Mouse (Mus musculus) stomach, embryonic 14.5 days (tissue): ENCODE data around the gene Hpn. TPM values are rescaled to one million over a fixed set of nuclear protein-coding genes. Genes with fewer than 3 reads are reported as not detected.

Source experiments
- ATAC-seq: fragments of 200-750 bp; cut with Nextera tagmentation; 2 replicates; pipeline ENCODE4 v1.8.0; 2017; ENCODE audit warnings: low read depth, moderate TSS enrichment; ENCODE audit not compliant: insufficient number of reproducible peaks, insufficient read depth, low FRiP score
- H3K27ac ChIP-seq: fragments of 300-500 bp; sonication (generic); 2 replicates; pipeline ENCODE4 v1.5.1; 2014; ENCODE audit warnings: mild to moderate bottlenecking, low read length, moderate library complexity, mixed read lengths
- H3K27me3 ChIP-seq: fragments of 300-500 bp; sonication (generic); 2 replicates; pipeline ENCODE4 v1.6.1; 2014; ENCODE audit warnings: low read length, control low read depth, mixed read lengths; ENCODE audit not compliant: control insufficient read depth, insufficient read depth
- H3K36me3 ChIP-seq: fragments of 300-500 bp; sonication (generic); 2 replicates; pipeline ENCODE4 v1.6.1; 2014; ENCODE audit warnings: mild to moderate bottlenecking, control low read depth, low read length, moderate library complexity, mixed read lengths; ENCODE audit not compliant: control insufficient read depth, insufficient read depth
- H3K4me1 ChIP-seq: fragments of 300-500 bp; sonication (generic); 2 replicates; pipeline ENCODE4 v1.6.1; 2014; ENCODE audit warnings: low read length, control low read depth, mixed read lengths; ENCODE audit not compliant: control insufficient read depth, insufficient read depth
- H3K4me2 ChIP-seq: fragments of 300-500 bp; sonication (generic); replicated peaks from 2 replicates; pipeline ENCODE4 v1.6.1; 2014; ENCODE audit warnings: low read depth, low read length, control low read depth
- H3K4me3 ChIP-seq: fragments of 300-500 bp; sonication (generic); 2 replicates; pipeline ENCODE4 v1.5.1; 2014; ENCODE audit warnings: low read depth, low read length, control low read depth
- H3K9ac ChIP-seq: fragments of 300-500 bp; sonication (generic); replicated peaks from 2 replicates; pipeline ENCODE4 v1.6.1; 2014; ENCODE audit warnings: low read depth, mild to moderate bottlenecking, control low read depth, low read length, moderate library complexity, mixed read lengths
- H3K9me3 ChIP-seq: fragments of 300-500 bp; sonication (generic); 2 replicates; pipeline ENCODE4 v1.6.1; 2016; ENCODE audit warnings: low read depth, low read length, control low read depth; ENCODE audit not compliant: control insufficient read depth
- WGBS: fragments of 180-500 bp; shearing (Covaris S2); extraction: QIAGEN DNeasy Blood & Tissue Kit; methylation state at CpG from one replicate; pipeline ENCODE4 v1.1.7; 2014; 5-methylcytosine and 5-hydroxymethylcytosine counted together
- polyA plus RNA-seq: library from polyadenylated mRNA; unstranded; fragments of >200 nt; fragmentation: Nextera tagmentation; extraction: Ambion mirVana; gene quantifications from 2 replicates; pipeline ENCODE4 v1.2.1, GENCODE M21; 2014

The Hpn gene
- polyA plus RNA-seq, 1 experiment from 2014 or later = 23.0 TPM

GRCm38 (mm10) chr7:31155296-31156033 lies 40.4 kb upstream of the Hpn start, which contains the start of gene Gramd1a:
Gene Gramd1a (minus strand): TSS chr7:31155896.
- no peak for ATAC-seq

DNA sequence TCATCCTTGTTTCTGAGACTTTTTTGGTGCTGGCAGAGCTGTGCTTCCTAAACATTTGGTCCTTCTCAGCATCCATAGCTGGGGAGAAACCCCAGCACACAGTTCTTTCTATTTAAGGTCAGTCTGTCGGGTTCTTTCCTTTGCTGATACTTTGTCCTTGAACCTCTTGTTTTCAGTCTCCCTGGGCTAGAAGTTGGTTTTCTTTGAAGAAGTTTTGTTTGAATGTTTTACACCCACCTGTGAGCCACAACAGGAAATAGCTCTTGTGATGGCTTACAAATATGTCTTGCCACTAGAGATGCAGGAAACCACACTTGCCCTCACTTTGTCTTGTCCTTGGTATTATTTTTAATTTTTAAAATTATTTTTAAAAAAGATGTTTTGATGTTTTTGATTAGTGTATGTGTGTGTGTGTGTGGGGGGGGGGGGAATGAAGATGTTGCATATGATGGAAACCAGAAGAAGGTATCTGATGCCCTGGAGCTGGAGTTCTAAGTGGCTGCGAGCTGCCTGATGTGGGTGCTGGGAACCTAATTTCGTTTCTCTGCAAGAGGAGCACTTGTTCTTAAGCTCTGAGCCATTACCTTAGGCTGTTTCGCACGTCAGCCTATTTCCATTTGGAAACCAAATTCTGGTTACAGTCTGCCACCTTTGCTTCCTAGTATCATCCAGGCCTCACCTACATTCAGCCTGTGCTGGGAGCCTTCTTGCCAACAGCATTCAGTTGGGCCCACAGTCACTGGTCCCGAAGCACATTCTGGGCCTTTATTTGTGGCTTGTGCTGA lies 38.6 kb upstream of the Hpn start:
- no peak overlapping the region for H3K27ac ChIP-seq
- WGBS = 86% methylated on average over 6 of the region's 6 CpGs

More at GRCm38 (mm10) chr7:31155296-31156033, 40.4 kb upstream of the Hpn start, which contains the start of gene Gramd1a:
- H3K4me2 ChIP-seq = no peak within 1 kb of the TSS
- no peaks in the 10 kb centered on the region for H3K9me3 ChIP-seq
- H3K27ac ChIP-seq = peak within 1 kb of the TSS; percentile 16; the same call in 1 of the 2 replicates
- no peaks in the 10 kb centered on the region for H3K27me3 ChIP-seq
- H3K36me3 ChIP-seq = no peaks in the 10 kb centered on the region
- 57% methylated on average over 5 of the region's 5 CpGs for WGBS
- no peak within 1 kb of the TSS for H3K4me3 ChIP-seq
- H3K4me1 ChIP-seq = peaks cover 5% of the 10 kb centered on the region; the same call in 1 of the 2 replicates
- no peak within 1 kb of the TSS for H3K9ac ChIP-seq

GRCm38 (mm10) chr7:31151301-31152241 lies 36.5 kb upstream of the Hpn start:
- WGBS = 15% methylated on average over 23 of the region's 23 CpGs
- Histone ChIP-seq H3K36me3 (no peaks in the 10 kb centered on the region; the same call in 1 of the 2 replicates), H3K4me2 (peak overlapping the region; percentile 80), H3K9me3 (no peaks in the 10 kb centered on the region), H3K27ac (peak overlapping the region; percentile 90), H3K4me3 (peak overlapping the region; percentile 80), H3K9ac (peak overlapping the region; percentile 91), H3K27me3 (no peaks in the 10 kb centered on the region), H3K4me1 (peaks cover 33% of the 10 kb centered on the region)
- peak; percentile 43; the same call in 1 of the 2 replicates for ATAC-seq

More for the DNA sequence above, 38.6 kb upstream of the Hpn start:
- Histone ChIP-seq H3K9ac (no peak overlapping the region), H3K4me2 (no peak overlapping the region), H3K4me1 (peaks cover 16% of the 10 kb centered on the region), H3K27me3 (no peaks in the 10 kb centered on the region), H3K4me3 (no peak overlapping the region), H3K9me3 (no peaks in the 10 kb centered on the region), H3K36me3 (no peaks in the 10 kb centered on the region)
- no peak for ATAC-seq

DNA sequence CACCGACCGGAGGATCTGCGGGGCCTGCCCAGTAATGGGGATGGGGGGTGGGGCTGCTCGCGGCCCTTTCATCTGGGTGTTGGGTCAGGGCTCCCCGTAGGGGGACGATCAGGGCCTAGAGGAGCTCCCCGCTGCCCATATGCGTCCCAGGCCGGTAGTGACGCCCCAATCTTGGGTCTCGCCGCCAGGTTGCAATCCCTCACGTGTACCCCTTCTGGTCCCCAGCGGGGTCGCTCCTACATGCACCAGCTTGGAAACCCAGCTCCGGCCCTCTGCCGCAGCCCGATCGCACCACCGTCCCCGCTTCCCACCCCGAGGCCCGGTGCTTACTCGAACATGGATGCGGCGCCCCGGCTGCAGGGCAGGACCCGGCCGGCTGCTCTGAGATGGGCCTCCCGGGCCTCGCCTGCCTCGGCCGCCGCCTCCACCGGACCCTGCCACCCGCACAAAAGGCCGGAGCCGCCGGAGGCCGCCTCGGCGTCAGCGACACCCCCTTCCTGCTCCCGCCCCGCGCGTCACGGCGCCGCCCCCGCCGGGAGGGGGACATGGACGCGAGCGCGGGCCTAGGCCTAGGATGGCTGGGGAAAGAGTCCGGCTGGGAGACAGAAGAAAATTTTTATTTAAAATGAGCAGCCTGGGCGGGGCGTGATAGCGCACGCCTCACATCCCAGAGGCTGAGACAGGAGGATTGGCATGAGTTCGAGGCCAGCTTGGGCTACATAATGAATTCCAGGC lies 35.6 kb upstream of the Hpn start:
- Histone ChIP-seq H3K4me3 (peak overlapping the region; percentile 80), H3K36me3 (no peaks in the 10 kb centered on the region; the same call in 1 of the 2 replicates), H3K27ac (peak overlapping the region; percentile 90), H3K4me1 (peaks cover 41% of the 10 kb centered on the region), H3K9ac (peak overlapping the region; percentile 91), H3K9me3 (no peaks in the 10 kb centered on the region), H3K4me2 (peak overlapping the region; percentile 80), H3K27me3 (no peaks in the 10 kb centered on the region)
- WGBS = under 1% methylated on average over 63 of the region's 63 CpGs
- peak; percentile 88 for ATAC-seq

GRCm38 (mm10) chr7:31149751-31150565 lies 34.9 kb upstream of the Hpn start:
- H3K27ac ChIP-seq = peak overlapping the region; percentile 90; the same call in 1 of the 2 replicates
- H3K4me3 ChIP-seq = peak overlapping the region; percentile 80
- peaks cover 2% of the 10 kb centered on the region; the same call in 1 of the 2 replicates for H3K36me3 ChIP-seq
- no peak for ATAC-seq
- no peaks in the 10 kb centered on the region for H3K9me3 ChIP-seq
- peaks cover 44% of the 10 kb centered on the region for H3K4me1 ChIP-seq
- WGBS = 2% methylated on average over 18 of the region's 20 CpGs
- peak overlapping the region; percentile 80 for H3K4me2 ChIP-seq
- H3K27me3 ChIP-seq = no peaks in the 10 kb centered on the region
- peak overlapping the region; percentile 91 for H3K9ac ChIP-seq

DNA sequence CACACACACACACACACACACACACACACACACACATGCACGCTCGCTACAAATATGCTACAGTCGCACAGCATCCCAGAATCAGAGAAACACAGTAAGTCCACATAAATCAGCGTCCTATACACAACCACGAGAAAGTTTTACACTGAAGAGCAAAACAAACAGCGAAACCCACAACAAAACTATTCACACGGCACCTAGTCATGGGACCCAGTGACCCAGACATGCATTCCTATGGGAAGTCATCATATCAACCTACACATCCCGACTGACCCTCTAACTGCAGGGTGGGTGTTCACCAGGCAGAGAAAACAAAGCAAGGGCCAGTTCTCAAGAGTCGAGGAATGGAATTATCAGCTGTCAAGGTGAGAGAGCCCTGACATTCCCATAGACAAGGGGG lies 34.2 kb upstream of the Hpn start:
- no peak for ATAC-seq
- Histone ChIP-seq H3K4me1 (peaks cover 44% of the 10 kb centered on the region), H3K4me2 (peak overlapping the region; percentile 80), H3K27ac (peak overlapping the region; percentile 90; the same call in 1 of the 2 replicates), H3K9ac (peak overlapping the region; percentile 91; the same call in 1 of the 2 replicates), H3K36me3 (peaks cover 3% of the 10 kb centered on the region; the same call in 1 of the 2 replicates), H3K27me3 (no peaks in the 10 kb centered on the region), H3K4me3 (peak overlapping the region; percentile 80), H3K9me3 (no peaks in the 10 kb centered on the region)
- 25% methylated on average over 9 of the region's 9 CpGs for WGBS

GRCm38 (mm10) chr7:31148756-31149155 lies 33.7 kb upstream of the Hpn start:
- H3K4me2 ChIP-seq = peak overlapping the region; percentile 80
- 5% methylated on average over 9 of the region's 9 CpGs for WGBS
- H3K4me1 ChIP-seq = peaks cover 44% of the 10 kb centered on the region
- no peak overlapping the region for H3K27ac ChIP-seq
- no peaks in the 10 kb centered on the region for H3K27me3 ChIP-seq
- no peak overlapping the region; the same call in 1 of the 2 replicates for H3K9ac ChIP-seq
- H3K36me3 ChIP-seq = peaks cover 3% of the 10 kb centered on the region; the same call in 1 of the 2 replicates
- no peaks in the 10 kb centered on the region for H3K9me3 ChIP-seq
- H3K4me3 ChIP-seq = peak overlapping the region; percentile 80; the same call in 1 of the 2 replicates
- ATAC-seq = no peak
